Mouse (Mus musculus): Measurements from ENCODE around the gene Pramel7.
"Not testable (repeated sequence)": the region's sequence is repeated elsewhere in the genome, so short reads cannot be mapped to it uniquely, and the experiment has no call there.

Pramel7 gene

GRCm38 (mm10) chr2:87496993-87497392 is at the start of gene Pramel7:
Gene Pramel7, minus strand, starts transcription at chr2:87497093.
- H3K27me3 ChIP-seq (ENCODE audit: insufficient read depth, low read length); H3K36me3 ChIP-seq (ENCODE audit: insufficient read depth, low read length); H3K9me3 ChIP-seq (ENCODE audit: low read length): not testable (repeated sequence)

DNA sequence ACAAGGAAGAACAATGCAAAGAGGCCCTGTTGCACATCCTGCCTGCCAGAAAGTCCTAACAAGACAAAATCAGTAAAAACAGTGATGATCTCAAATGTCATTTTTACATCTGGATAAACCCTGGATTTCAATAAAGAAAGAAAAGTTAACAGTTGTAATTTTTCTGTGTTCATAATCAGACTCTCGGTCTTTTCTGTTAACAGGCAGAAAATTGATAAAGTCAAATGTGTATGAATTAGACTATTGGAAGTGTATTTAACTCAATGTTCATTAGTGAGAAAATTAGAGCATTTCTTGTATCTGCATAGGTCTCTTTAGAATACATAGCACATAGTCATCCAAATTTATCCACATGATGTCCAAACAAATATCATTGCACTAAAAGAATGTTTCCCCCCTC is 48.5 kb upstream of the Pramel7 start, which contains the start of gene Olfr1128:
TSS of gene Olfr1128 (minus strand) at position 101 of the 400 bp plus-strand sequence.
- no peak for TF ChIP-seq POU5F1 (IDR thresholded peaks at IDR 0.05; ENCODE audit: borderline replicate concordance, low read length)
- TF ChIP-seq CTCF (conservative IDR thresholded peaks at IDR 0.05; ENCODE audit: low read length) = no peak
- TF ChIP-seq NANOG (IDR thresholded peaks at IDR 0.05; ENCODE audit: borderline replicate concordance, low read length) = no peak
- H3K36me3 ChIP-seq (ENCODE audit: insufficient read depth, low read length) = no peaks in the 10 kb centered on the region
- H3K4me3 ChIP-seq (replicated peaks; ENCODE audit: low read length) = no peak within 1 kb of the TSS
- H3K27me3 ChIP-seq (ENCODE audit: insufficient read depth, low read length) = no peaks in the 10 kb centered on the region
- H3K9me3 ChIP-seq (ENCODE audit: low read length) = no peaks in the 10 kb centered on the region
- H3K4me1 ChIP-seq (replicated peaks; ENCODE audit: low read depth, low read length) = no peaks in the 10 kb centered on the region

More at GRCm38 (mm10) chr2:87496993-87497392, at the start of gene Pramel7:
- H3K4me1 ChIP-seq (replicated peaks; ENCODE audit: low read depth, low read length); H3K4me3 ChIP-seq (replicated peaks; ENCODE audit: low read length): not testable (repeated sequence)

DNA sequence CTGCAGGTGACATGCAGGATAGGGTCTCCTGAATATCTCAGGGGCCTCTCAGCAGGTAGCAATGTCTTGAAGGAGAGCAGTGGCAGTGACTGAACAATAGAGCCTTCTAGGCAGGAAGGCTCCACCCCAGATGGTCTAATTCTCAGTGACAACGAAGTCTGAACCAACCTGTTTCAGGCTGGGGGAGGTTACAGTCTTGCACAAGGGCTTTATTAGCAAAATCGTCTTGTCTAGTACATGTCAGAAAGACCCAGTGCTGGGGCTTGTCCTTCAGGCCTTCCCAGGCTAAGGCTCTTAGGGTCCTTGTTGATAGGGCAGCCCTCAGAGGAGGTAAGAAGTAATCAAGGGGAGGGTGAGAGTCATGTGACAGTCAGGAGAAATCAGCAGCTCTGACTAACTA is 37.9 kb upstream of the Pramel7 start:
- H3K9me3 ChIP-seq (ENCODE audit: low read length) = no peaks in the 10 kb centered on the region

DNA sequence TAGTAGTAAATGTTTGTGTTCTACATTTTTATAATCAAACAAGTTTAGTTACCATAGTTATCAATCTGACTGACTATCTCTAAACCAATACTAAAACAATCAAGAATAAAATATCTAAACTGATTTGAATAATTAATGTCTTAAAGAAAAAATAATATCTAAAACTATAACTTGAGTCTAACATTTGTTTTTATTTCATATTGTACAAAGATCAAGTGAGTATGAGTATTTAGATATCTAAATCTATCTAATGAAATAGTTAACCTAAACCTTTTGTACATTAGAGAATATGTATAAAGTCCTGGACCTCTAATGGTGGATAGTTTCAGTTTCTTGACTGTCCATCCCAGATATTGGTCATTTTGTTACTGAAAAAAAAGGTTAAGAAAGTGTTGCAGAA is 34.6 kb upstream of the Pramel7 start, which contains the start of gene Olfr153:
TSS of gene Olfr153 (plus strand) at position 301 of the 400 bp plus-strand sequence.
- H3K4me1 ChIP-seq (replicated peaks; ENCODE audit: low read depth, low read length) = peaks cover 8% of the 10 kb centered on the region
- no peaks in the 10 kb centered on the region for H3K36me3 ChIP-seq (ENCODE audit: insufficient read depth, low read length)
- no peak within 1 kb of the TSS for H3K4me3 ChIP-seq (replicated peaks; ENCODE audit: low read length)
- TF ChIP-seq NANOG (IDR thresholded peaks at IDR 0.05; ENCODE audit: borderline replicate concordance, low read length) (no peak), CTCF (conservative IDR thresholded peaks at IDR 0.05; ENCODE audit: low read length) (no peak), POU5F1 (IDR thresholded peaks at IDR 0.05; ENCODE audit: borderline replicate concordance, low read length) (no peak)
- H3K9me3 ChIP-seq (ENCODE audit: low read length) = no peaks in the 10 kb centered on the region
- no peaks in the 10 kb centered on the region for H3K27me3 ChIP-seq (ENCODE audit: insufficient read depth, low read length)

More for the DNA sequence above, 37.9 kb upstream of the Pramel7 start:
- TF ChIP-seq CTCF (conservative IDR thresholded peaks at IDR 0.05; ENCODE audit: low read length) (no peak), NANOG (IDR thresholded peaks at IDR 0.05; ENCODE audit: borderline replicate concordance, low read length) (no peak), POU5F1 (IDR thresholded peaks at IDR 0.05; ENCODE audit: borderline replicate concordance, low read length) (no peak)
- Histone ChIP-seq H3K4me1 (replicated peaks; ENCODE audit: low read depth, low read length) (peaks cover 8% of the 10 kb centered on the region), H3K4me3 (replicated peaks; ENCODE audit: low read length) (no peak overlapping the region), H3K36me3 (ENCODE audit: insufficient read depth, low read length) (no peaks in the 10 kb centered on the region), H3K27me3 (ENCODE audit: insufficient read depth, low read length) (no peaks in the 10 kb centered on the region)

- H3K4me3 ChIP-seq (replicated peaks; ENCODE audit: low read length) = peak overlapping the region; percentile 10; the same call in 1 of the 2 replicates
- H3K4me1 ChIP-seq (replicated peaks; ENCODE audit: low read depth, low read length); H3K27me3 ChIP-seq (ENCODE audit: insufficient read depth, low read length): not testable (repeated sequence)
Measured at GRCm38 (mm10) chr2:87525899-87526616, 29.2 kb upstream of the Pramel7 start.

DNA sequence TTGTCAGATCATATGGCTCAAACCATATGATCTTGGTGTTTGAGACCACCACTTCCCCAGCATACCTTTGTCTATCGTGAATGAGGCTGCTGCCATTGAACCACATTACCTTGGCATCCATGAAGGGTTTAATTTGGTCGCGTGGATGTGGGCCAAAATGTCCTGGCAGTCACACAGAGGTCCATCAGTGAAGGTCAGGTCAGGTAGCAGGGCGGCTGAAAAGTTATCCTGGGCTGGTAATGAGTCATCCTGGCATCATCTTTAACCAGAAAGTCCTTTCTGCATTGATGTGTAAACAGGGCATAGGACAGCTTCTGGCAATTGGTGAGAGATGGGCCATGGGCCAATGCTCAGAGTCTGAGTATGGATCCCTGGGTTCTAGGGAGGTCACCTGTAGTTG is 23.8 kb upstream of the Pramel7 start:
- no peaks in the 10 kb centered on the region for H3K27me3 ChIP-seq (ENCODE audit: insufficient read depth, low read length)
- TF ChIP-seq POU5F1 (IDR thresholded peaks at IDR 0.05; ENCODE audit: borderline replicate concordance, low read length) (no peak), CTCF (conservative IDR thresholded peaks at IDR 0.05; ENCODE audit: low read length) (no peak), NANOG (IDR thresholded peaks at IDR 0.05; ENCODE audit: borderline replicate concordance, low read length) (no peak)
- H3K36me3 ChIP-seq (ENCODE audit: insufficient read depth, low read length) = no peaks in the 10 kb centered on the region
- peaks cover 8% of the 10 kb centered on the region; the same call in 1 of the 2 replicates for H3K4me1 ChIP-seq (replicated peaks; ENCODE audit: low read depth, low read length)
- peaks cover 6% of the 10 kb centered on the region for H3K9me3 ChIP-seq (ENCODE audit: low read length)
- no peak overlapping the region for H3K4me3 ChIP-seq (replicated peaks; ENCODE audit: low read length)

More at GRCm38 (mm10) chr2:87525899-87526616, 29.2 kb upstream of the Pramel7 start:
- not testable (repeated sequence) for H3K36me3 ChIP-seq (ENCODE audit: insufficient read depth, low read length); H3K9me3 ChIP-seq (ENCODE audit: low read length)

GRCm38 (mm10) chr2:87516581-87516980 is 19.7 kb upstream of the Pramel7 start:
- TF ChIP-seq POU5F1 (IDR thresholded peaks at IDR 0.05; ENCODE audit: borderline replicate concordance, low read length) (no peak), NANOG (IDR thresholded peaks at IDR 0.05; ENCODE audit: borderline replicate concordance, low read length) (no peak; the same call in 1 of the 2 replicates), CTCF (conservative IDR thresholded peaks at IDR 0.05; ENCODE audit: low read length) (no peak)
- no peak overlapping the region for H3K4me3 ChIP-seq (replicated peaks; ENCODE audit: low read length)

GRCm38 (mm10) chr2:87515457-87516060 is 18.7 kb upstream of the Pramel7 start:
- Histone ChIP-seq H3K9me3 (ENCODE audit: low read length) (peaks cover 6% of the 10 kb centered on the region), H3K27me3 (ENCODE audit: insufficient read depth, low read length) (no peaks in the 10 kb centered on the region), H3K36me3 (ENCODE audit: insufficient read depth, low read length) (no peaks in the 10 kb centered on the region), H3K4me3 (replicated peaks; ENCODE audit: low read length) (no peak overlapping the region), H3K4me1 (replicated peaks; ENCODE audit: low read depth, low read length) (peaks cover 16% of the 10 kb centered on the region; the same call in 1 of the 2 replicates)
- peak; percentile 68 for TF ChIP-seq POU5F1 (IDR thresholded peaks at IDR 0.05; ENCODE audit: borderline replicate concordance, low read length)
- TF ChIP-seq NANOG (IDR thresholded peaks at IDR 0.05; ENCODE audit: borderline replicate concordance, low read length) = peak; percentile 33; the same call in 1 of the 2 replicates
- no peak for TF ChIP-seq CTCF (conservative IDR thresholded peaks at IDR 0.05; ENCODE audit: low read length)

More at GRCm38 (mm10) chr2:87516581-87516980, 19.7 kb upstream of the Pramel7 start:
- peaks cover 6% of the 10 kb centered on the region for H3K9me3 ChIP-seq (ENCODE audit: low read length)
- no peaks in the 10 kb centered on the region for H3K36me3 ChIP-seq (ENCODE audit: insufficient read depth, low read length)
- peaks cover 16% of the 10 kb centered on the region; the same call in 1 of the 2 replicates for H3K4me1 ChIP-seq (replicated peaks; ENCODE audit: low read depth, low read length)
- H3K27me3 ChIP-seq (ENCODE audit: insufficient read depth, low read length) = no peaks in the 10 kb centered on the region

All from E14TG2a.4 (cell line).